Mouse (Mus musculus) midbrain, embryonic 14.5 days (tissue): Measurements from ENCODE around the gene Ccdc153. TPM values are rescaled to one million over a fixed set of nuclear protein-coding genes. Genes with fewer than 3 reads are reported as not detected.

Source experiments
- ATAC-seq: fragments of 200-750 bp; cut with Nextera tagmentation; 2 replicates; pipeline ENCODE4 v1.8.0; 2017; ENCODE audit warnings: moderate number of reproducible peaks, moderate library complexity; ENCODE audit not compliant: low FRiP score, low TSS enrichment
- DNase-seq: peaks from one replicate; pipeline ENCODE4 v3.0.0-alpha.2; 2015
- H3K27ac ChIP-seq: fragments of 300-500 bp; sonication (generic); replicated peaks from 2 replicates; pipeline ENCODE4 v1.5.1; 2014; ENCODE audit warnings: mild to moderate bottlenecking, low read depth, low read length, moderate library complexity
- H3K27me3 ChIP-seq: fragments of 300-500 bp; sonication (generic); 2 replicates; pipeline ENCODE4 v1.6.1; 2014; ENCODE audit warnings: low read length, control low read depth, mixed read lengths; ENCODE audit not compliant: control insufficient read depth, insufficient read depth
- H3K36me3 ChIP-seq: fragments of 300-500 bp; sonication (generic); 2 replicates; pipeline ENCODE4 v1.6.1; 2014; ENCODE audit warnings: low read length, control low read depth; ENCODE audit not compliant: control insufficient read depth, insufficient read depth
- H3K4me1 ChIP-seq: fragments of 300-500 bp; sonication (generic); 2 replicates; pipeline ENCODE4 v1.6.1; 2014; ENCODE audit warnings: mild to moderate bottlenecking, antibody characterized with exemption, low read length, control low read depth; ENCODE audit not compliant: control insufficient read depth, insufficient read depth
- H3K4me2 ChIP-seq: fragments of 300-500 bp; sonication (generic); 2 replicates; pipeline ENCODE4 v1.6.1; 2014; ENCODE audit warnings: mild to moderate bottlenecking, low read length, moderate library complexity
- H3K4me3 ChIP-seq: fragments of 300-500 bp; sonication (generic); replicated peaks from 2 replicates; pipeline ENCODE4 v1.5.1; 2014; ENCODE audit warnings: low read depth, low read length
- H3K9ac ChIP-seq: fragments of 300-500 bp; sonication (generic); replicated peaks from 2 replicates; pipeline ENCODE4 v1.6.1; 2014; ENCODE audit warnings: mild to moderate bottlenecking, low read length, moderate library complexity
- H3K9me3 ChIP-seq: fragments of 300-500 bp; sonication (generic); 2 replicates; pipeline ENCODE4 v1.6.1; 2016; ENCODE audit warnings: low read length, control low read depth, mixed read lengths; ENCODE audit not compliant: control insufficient read depth
- WGBS: fragments of 180-500 bp; shearing (Covaris S2); extraction: QIAGEN DNeasy Blood & Tissue Kit; methylation state at CpG from one replicate; pipeline ENCODE4 v1.1.7; 2014; 5-methylcytosine and 5-hydroxymethylcytosine counted together
- polyA plus RNA-seq: library from polyadenylated mRNA; unstranded; fragments of >200 nt; fragmentation: Nextera tagmentation; extraction: Ambion mirVana; gene quantifications from 2 replicates; pipeline ENCODE4 v1.2.1, GENCODE M21; 2014

Gene Ccdc153
- polyA plus RNA-seq, 1 experiment from 2014 or later: not detected

DNA sequence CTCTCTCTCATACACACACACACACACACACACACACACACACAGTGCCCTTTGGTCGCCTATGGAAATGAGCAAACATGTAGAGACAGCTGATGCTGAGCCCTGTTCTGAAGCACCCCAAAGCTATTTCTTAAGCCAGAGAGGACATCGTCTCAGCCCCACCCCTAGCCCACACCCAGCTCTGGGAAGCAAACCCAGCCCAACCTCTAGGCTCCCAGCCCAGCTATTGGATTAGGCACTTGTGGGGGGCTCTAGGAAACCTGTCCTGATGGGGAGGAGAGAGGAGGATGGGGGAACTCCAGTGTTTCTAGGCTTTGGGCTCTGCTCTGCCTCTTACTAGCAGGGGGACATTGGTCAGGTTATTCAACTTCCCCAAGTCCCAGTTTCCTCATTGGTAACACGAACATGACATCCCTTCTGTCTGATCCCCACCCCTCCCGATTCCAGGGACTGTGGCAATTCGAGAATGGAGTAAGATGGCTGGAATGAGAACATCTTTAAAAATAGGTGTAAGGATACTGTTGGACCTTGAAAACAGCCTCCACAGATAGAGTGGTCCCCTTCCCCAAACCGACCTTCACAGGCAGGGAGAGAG is 45.9 kb downstream of the Ccdc153 start:
- ATAC-seq (no peak), DNase-seq (no peak)
- Histone ChIP-seq H3K9ac (peak overlapping the region; percentile 96), H3K36me3 (peaks cover 16% of the 10 kb centered on the region), H3K4me2 (peak overlapping the region; percentile 90), H3K27me3 (no peaks in the 10 kb centered on the region), H3K4me3 (peak overlapping the region; percentile 88), H3K27ac (no peak overlapping the region), H3K4me1 (peaks cover 23% of the 10 kb centered on the region; the same call in 1 of the 2 replicates), H3K9me3 (no peaks in the 10 kb centered on the region)
- WGBS: 8% methylated on average over 6 of the region's 6 CpGs

DNA sequence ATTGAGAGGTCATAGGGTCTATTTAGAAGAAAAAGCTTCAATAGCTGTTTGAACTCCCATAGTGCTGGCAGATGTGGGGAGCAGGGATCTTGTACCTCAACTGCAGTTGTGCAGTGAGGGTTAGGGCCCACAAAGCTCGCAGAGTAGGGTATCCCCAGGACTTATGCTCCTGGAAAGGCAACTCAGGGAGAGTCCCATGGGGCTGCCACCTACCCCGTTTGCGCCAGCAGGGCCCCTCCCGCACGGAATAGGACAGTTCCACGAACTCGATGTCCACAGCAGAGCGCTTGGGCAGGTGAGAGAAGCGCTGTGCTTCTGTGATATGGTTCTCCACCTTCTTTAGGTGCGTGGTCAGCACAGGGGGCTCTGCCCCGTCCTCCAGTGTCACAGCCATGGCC is 46.5 kb downstream of the Ccdc153 start:
- peak overlapping the region; percentile 88 for H3K4me3 ChIP-seq
- ATAC-seq (no peak), DNase-seq (peak; percentile 41)
- H3K9ac ChIP-seq: peak overlapping the region; percentile 96
- H3K4me1 ChIP-seq: peaks cover 23% of the 10 kb centered on the region; the same call in 1 of the 2 replicates
- peaks cover 20% of the 10 kb centered on the region; the same call in 1 of the 2 replicates for H3K36me3 ChIP-seq
- H3K27ac ChIP-seq: peak overlapping the region; percentile 84
- H3K9me3 ChIP-seq: no peaks in the 10 kb centered on the region
- peak overlapping the region; percentile 90 for H3K4me2 ChIP-seq
- H3K27me3 ChIP-seq: no peaks in the 10 kb centered on the region
- 2% methylated on average over 11 of the region's 11 CpGs for WGBS

- Histone ChIP-seq H3K9me3 (no peaks in the 10 kb centered on the region), H3K4me3 (peak overlapping the region; percentile 88), H3K4me1 (peaks cover 23% of the 10 kb centered on the region; the same call in 1 of the 2 replicates), H3K27ac (peak overlapping the region; percentile 84), H3K9ac (peak overlapping the region; percentile 96), H3K4me2 (peak overlapping the region; percentile 90), H3K36me3 (peaks cover 25% of the 10 kb centered on the region), H3K27me3 (no peaks in the 10 kb centered on the region)
- ATAC-seq: peak; percentile 71
- peak; percentile 80 for DNase-seq
- WGBS: under 1% methylated on average over 47 of the region's 47 CpGs
Observed at GRCm38 (mm10) chr9:44287401-44288075, 47.1 kb downstream of the Ccdc153 start.

DNA sequence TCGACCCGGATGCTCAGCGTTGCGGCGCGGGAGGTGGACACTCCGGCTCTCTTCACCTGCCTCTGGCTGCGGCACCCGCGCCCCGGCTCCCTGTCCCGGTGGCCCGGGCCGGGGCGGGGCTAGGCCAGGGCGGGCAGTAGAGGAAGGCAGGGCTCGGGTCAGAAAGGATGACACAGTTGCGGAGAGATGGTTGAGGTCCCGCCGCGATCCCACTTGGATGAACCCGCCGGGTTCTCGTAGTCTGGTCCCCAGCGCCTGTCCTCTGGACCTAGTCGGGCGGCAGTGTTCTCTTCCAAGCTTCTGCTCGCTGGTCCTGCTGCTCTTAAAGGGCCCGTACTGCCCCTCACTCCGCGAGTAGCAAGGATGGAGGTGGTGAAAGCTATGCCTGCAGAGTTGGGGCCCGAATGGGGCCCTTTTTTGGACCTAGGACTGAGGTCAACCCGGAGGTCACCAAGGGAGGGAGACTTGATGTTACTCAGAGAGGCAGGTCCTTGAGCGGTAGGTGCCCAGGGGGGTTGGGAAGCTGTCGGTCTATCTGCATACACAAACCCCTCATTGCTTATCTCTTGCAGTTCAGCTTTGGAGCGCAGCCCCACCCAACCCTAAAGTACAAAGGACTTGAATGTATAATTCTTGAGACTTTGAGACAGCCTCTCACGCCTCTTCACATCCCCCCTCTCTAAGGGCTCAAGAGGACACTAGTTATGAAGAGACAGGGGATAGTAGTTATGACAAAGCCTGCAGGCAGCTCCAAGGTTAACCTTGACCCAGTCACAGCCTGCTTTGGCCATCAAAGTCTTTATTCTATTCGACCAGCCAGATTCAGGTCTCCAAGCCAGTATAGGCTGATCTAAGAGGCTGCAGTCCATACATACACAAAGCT is 47.8 kb downstream of the Ccdc153 start, which contains the start of gene Abcg4:
Gene Abcg4, minus strand, starts transcription at position 540 of the 883 bp plus-strand sequence.
- WGBS: under 1% methylated on average over 38 of the region's 38 CpGs
- H3K4me3 ChIP-seq: peak within 1 kb of the TSS; percentile 88
- H3K27ac ChIP-seq: peak within 1 kb of the TSS; percentile 84
- H3K9ac ChIP-seq: peak within 1 kb of the TSS; percentile 96
- H3K4me1 ChIP-seq: peaks cover 23% of the 10 kb centered on the region; the same call in 1 of the 2 replicates
- H3K9me3 ChIP-seq: no peaks in the 10 kb centered on the region
- peak; percentile 77 for DNase-seq
- peak; percentile 69 for ATAC-seq
- peaks cover 31% of the 10 kb centered on the region for H3K36me3 ChIP-seq
- H3K4me2 ChIP-seq: peak within 1 kb of the TSS; percentile 90
- no peaks in the 10 kb centered on the region for H3K27me3 ChIP-seq

- Histone ChIP-seq H3K9ac (peak overlapping the region; percentile 96), H3K27ac (peak overlapping the region; percentile 84), H3K4me1 (peaks cover 23% of the 10 kb centered on the region; the same call in 1 of the 2 replicates), H3K4me3 (peak overlapping the region; percentile 88), H3K4me2 (peak overlapping the region; percentile 90), H3K9me3 (no peaks in the 10 kb centered on the region), H3K27me3 (no peaks in the 10 kb centered on the region), H3K36me3 (peaks cover 35% of the 10 kb centered on the region)
- no peak for ATAC-seq
- WGBS: 6% methylated on average over 11 of the region's 11 CpGs
- peak; percentile 40 for DNase-seq
Observed at GRCm38 (mm10) chr9:44288959-44289291, 48.4 kb downstream of the Ccdc153 start.

DNA sequence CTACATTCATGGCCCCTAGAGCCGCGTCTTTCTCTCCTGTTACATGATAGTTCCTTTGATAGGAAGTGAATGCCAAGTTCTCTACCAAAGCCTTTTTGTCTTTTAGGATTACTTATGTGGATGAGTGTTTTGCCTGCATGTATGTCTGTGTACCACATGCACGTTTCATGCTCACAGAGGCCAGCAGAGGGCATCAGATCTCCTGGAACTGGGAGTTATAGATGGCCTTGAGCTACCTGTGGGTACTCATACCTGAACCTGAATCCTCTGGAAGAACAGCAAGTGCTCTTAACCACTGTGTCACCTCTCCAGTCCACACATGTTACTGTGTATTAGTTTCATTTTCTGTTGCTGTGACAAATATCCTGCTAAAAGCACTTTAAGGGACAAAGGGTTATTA is 52.0 kb downstream of the Ccdc153 start:
- H3K4me1 ChIP-seq: peaks cover 12% of the 10 kb centered on the region; the same call in 1 of the 2 replicates
- no peak overlapping the region for H3K4me2 ChIP-seq
- no peaks in the 10 kb centered on the region for H3K9me3 ChIP-seq
- no peak overlapping the region for H3K4me3 ChIP-seq
- H3K36me3 ChIP-seq: peaks cover 64% of the 10 kb centered on the region
- H3K9ac ChIP-seq: no peak overlapping the region
- peak; percentile 74 for DNase-seq
- ATAC-seq: no peak
- H3K27ac ChIP-seq: no peak overlapping the region
- no peaks in the 10 kb centered on the region for H3K27me3 ChIP-seq
- WGBS: 68% methylated on average over 3 of the region's 3 CpGs

Other genes starting within 250 kb of the Ccdc153 start
- 1.6 and 1.8 TPM in 2 replicates for gene Thy1, start 197.3 kb upstream of the Ccdc153 start, polyA plus RNA-seq
- gene Usp2, start 173.7 kb upstream of the Ccdc153 start, polyA plus RNA-seq: 6.6 and 9.4 TPM in 2 replicates
- gene Mfrp, start 138.9 kb upstream of the Ccdc153 start, polyA plus RNA-seq: 0.09 and 0.11 TPM in 2 replicates
- gene C1qtnf5, start 133.4 kb upstream of the Ccdc153 start, polyA plus RNA-seq: 3.7 and 4.0 TPM in 2 replicates
- gene Gm49380, start 127.2 kb upstream of the Ccdc153 start, polyA plus RNA-seq: 0.11 and 0.12 TPM in 2 replicates
- 25.7 and 29.9 TPM in 2 replicates for gene Rnf26, start 127.2 kb upstream of the Ccdc153 start, polyA plus RNA-seq
- gene Mcam, start 106.2 kb upstream of the Ccdc153 start, polyA plus RNA-seq: 6.1 and 13.2 TPM in 2 replicates
- gene Cbl, start 6.6 kb upstream of the Ccdc153 start, polyA plus RNA-seq: 20.1 and 27.6 TPM in 2 replicates
- gene Pdzd3, start 10.8 kb downstream of the Ccdc153 start, polyA plus RNA-seq: 0.49 and 0.57 TPM in 2 replicates
- gene Nlrx1, start 27.9 kb downstream of the Ccdc153 start, polyA plus RNA-seq: 3.7 and 3.9 TPM in 2 replicates
- gene Abcg4, start 47.9 kb downstream of the Ccdc153 start, polyA plus RNA-seq: 18.9 and 20.1 TPM in 2 replicates
- gene Hinfp, start 65.0 kb downstream of the Ccdc153 start, polyA plus RNA-seq: 15.9 and 24.7 TPM in 2 replicates
- 25.2 and 25.5 TPM in 2 replicates for gene C2cd2l, start 79.6 kb downstream of the Ccdc153 start, polyA plus RNA-seq
- 37.0 and 40.5 TPM in 2 replicates for gene Dpagt1, start 85.3 kb downstream of the Ccdc153 start, polyA plus RNA-seq
- 98.1 and 128 TPM in 2 replicates for gene H2afx, start 94.0 kb downstream of the Ccdc153 start, polyA plus RNA-seq
- 53.5 and 64.7 TPM in 2 replicates for gene Hmbs, start 103.6 kb downstream of the Ccdc153 start, polyA plus RNA-seq
- gene Vps11, start 121.0 kb downstream of the Ccdc153 start, polyA plus RNA-seq: 34.4 and 36.7 TPM in 2 replicates
- 18.2 and 27.1 TPM in 2 replicates for gene Hyou1, start 138.8 kb downstream of the Ccdc153 start, polyA plus RNA-seq
- gene Slc37a4, start 156.2 kb downstream of the Ccdc153 start, polyA plus RNA-seq: 42.9 and 46.8 TPM in 2 replicates
- 1,282 and 1,427 TPM in 2 replicates for gene Rps25, start 166.5 kb downstream of the Ccdc153 start, polyA plus RNA-seq
- 329 and 359 TPM in 2 replicates for gene Trappc4, start 166.9 kb downstream of the Ccdc153 start, polyA plus RNA-seq
- 33.3 and 36.4 TPM in 2 replicates for gene Ccdc84, start 177.9 kb downstream of the Ccdc153 start, polyA plus RNA-seq
- not detected in 2 replicates for gene Foxr1, start 200.5 kb downstream of the Ccdc153 start, polyA plus RNA-seq
- gene Upk2, start 214.3 kb downstream of the Ccdc153 start, polyA plus RNA-seq: not detected in 2 replicates
- 12.6 and 14.9 TPM in 2 replicates for gene Bcl9l, start 242.1 kb downstream of the Ccdc153 start, polyA plus RNA-seq